Mouse (Mus musculus): ENCODE measurements at regions not wholly inside any gene's neighbourhood (a gene's known extent, or its start where the extent isn't known, plus 50 kb on each side); places are given as distances from the start of the nearest gene placed in this dataset.

DNA sequence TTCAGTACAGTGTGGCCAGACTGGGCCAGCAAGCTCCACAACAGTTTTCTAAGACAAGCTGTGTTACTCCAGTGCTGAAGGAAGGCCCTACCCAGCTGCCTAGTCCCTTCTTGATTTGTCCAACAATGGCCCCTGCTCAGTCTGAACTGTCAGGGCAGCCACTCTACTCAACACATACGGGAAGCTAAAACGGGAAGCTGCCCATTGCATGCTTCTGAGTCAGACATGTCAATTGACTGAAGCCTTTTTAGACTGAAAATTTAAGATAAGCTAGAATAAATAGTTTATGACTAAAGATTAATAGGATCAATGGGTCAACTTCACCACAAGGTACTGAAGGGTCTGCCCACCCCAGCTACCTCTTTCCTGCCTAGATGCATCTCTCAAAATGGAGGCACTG, 181.4 kb upstream of the Cdyl start:
- no peaks in the 10 kb centered on the region for H3K27me3 ChIP-seq (ENCODE audit: control insufficient read depth, insufficient read depth, low read length)
- 59% methylated on average over 2 of the region's 2 CpGs for WGBS
- no peak for DNase-seq (ENCODE audit: low read depth in 1 of 2, low spot score in 2 of 2)
- no peak overlapping the region for H3K27ac ChIP-seq (ENCODE audit: insufficient read depth, low read length)
- H3K4me3 ChIP-seq (ENCODE audit: extremely low read depth, insufficient read depth, insufficient read length), result no peak overlapping the region
- TF ChIP-seq POLR2A (IDR thresholded peaks at IDR 0.05; ENCODE audit: low read depth, low read length), result no peak
- no peak for TF ChIP-seq CTCF (IDR thresholded peaks at IDR 0.05; ENCODE audit: extremely low read depth, insufficient read depth, insufficient read length, insufficient replicate concordance)
- H3K36me3 ChIP-seq (ENCODE audit: control insufficient read depth, insufficient read depth, low read length), result no peaks in the 10 kb centered on the region
- H3K4me1 ChIP-seq (ENCODE audit: control insufficient read depth, insufficient read depth, insufficient read length), result no peaks in the 10 kb centered on the region

DNA sequence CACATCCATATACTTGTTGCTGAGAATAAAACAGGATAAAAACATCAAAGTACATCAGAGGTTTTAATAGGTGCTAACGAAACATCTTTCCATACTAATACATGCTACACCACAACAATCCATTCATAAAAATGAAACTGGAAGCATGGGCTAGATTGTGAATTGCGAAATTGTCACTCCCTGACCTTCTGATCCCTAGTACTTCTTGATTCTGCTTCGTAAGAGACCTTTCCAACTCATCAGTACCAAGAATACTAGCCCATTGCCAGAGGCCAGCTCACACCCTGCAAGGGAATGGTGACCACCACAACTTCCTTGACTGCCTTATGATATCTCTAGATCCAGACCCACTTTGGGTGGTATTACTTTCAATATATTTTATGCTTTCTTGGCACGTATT, 177.3 kb upstream of the Cdyl start:
- DNase-seq (ENCODE audit: low read depth in 1 of 2, low spot score in 2 of 2), result no peak
- Histone ChIP-seq H3K36me3 (ENCODE audit: control insufficient read depth, insufficient read depth, low read length) (no peaks in the 10 kb centered on the region), H3K4me1 (ENCODE audit: control insufficient read depth, insufficient read depth, insufficient read length) (no peaks in the 10 kb centered on the region), H3K27ac (ENCODE audit: insufficient read depth, low read length) (no peak overlapping the region), H3K4me3 (ENCODE audit: extremely low read depth, insufficient read depth, insufficient read length) (no peak overlapping the region), H3K27me3 (ENCODE audit: control insufficient read depth, insufficient read depth, low read length) (no peaks in the 10 kb centered on the region)
- TF ChIP-seq POLR2A (IDR thresholded peaks at IDR 0.05; ENCODE audit: low read depth, low read length), result no peak
- no peak for TF ChIP-seq CTCF (IDR thresholded peaks at IDR 0.05; ENCODE audit: extremely low read depth, insufficient read depth, insufficient read length, insufficient replicate concordance)
- 81% methylated on average over 4 of the region's 4 CpGs for WGBS

DNA sequence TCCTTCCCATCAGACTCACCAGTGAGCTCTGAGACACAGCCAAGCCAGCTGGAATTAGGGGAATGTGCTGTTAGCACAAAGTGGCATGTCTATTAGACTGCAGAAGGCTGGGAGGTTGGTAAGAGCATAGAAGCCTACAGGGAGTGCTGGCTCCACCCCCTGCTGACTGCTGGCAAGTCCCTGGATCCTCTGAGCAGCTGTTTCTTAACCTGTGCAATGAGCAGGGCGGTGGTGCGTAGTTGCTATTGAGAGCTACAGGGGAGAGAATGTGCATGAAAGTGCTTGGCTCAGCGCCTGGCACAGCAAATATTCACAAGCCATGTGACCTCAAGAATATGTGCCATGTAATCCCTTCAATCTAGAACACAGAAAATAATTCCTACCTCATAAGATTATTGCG, 173.5 kb upstream of the Cdyl start:
- no peak for TF ChIP-seq POLR2A (IDR thresholded peaks at IDR 0.05; ENCODE audit: low read depth, low read length)
- no peak for TF ChIP-seq CTCF (IDR thresholded peaks at IDR 0.05; ENCODE audit: extremely low read depth, insufficient read depth, insufficient read length, insufficient replicate concordance)
- Histone ChIP-seq H3K27ac (ENCODE audit: insufficient read depth, low read length) (no peak overlapping the region), H3K4me1 (ENCODE audit: control insufficient read depth, insufficient read depth, insufficient read length) (no peaks in the 10 kb centered on the region), H3K36me3 (ENCODE audit: control insufficient read depth, insufficient read depth, low read length) (no peaks in the 10 kb centered on the region), H3K27me3 (ENCODE audit: control insufficient read depth, insufficient read depth, low read length) (no peaks in the 10 kb centered on the region), H3K4me3 (ENCODE audit: extremely low read depth, insufficient read depth, insufficient read length) (no peak overlapping the region)
- DNase-seq (ENCODE audit: low read depth in 1 of 2, low spot score in 2 of 2), result no peak
- WGBS, result 85% methylated on average over 4 of the region's 4 CpGs

DNA sequence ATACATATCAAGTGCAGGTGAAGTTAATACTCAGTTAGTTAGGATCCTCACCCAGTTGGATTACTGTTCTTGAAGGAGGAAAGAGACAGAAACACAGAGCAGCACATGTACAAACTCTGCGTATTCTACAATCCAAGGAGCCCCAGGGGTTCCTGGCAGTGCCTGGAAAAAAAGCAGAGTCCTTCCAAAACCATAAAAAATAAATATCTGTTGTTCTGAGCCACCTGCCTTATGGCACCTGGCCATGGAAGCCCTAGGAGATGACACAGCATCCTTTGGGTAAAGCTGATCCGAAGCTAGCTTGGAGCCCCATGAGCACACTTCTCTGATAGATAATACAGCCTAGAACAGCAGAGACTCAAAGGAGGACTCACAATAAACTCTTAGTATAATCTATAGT, 159.9 kb upstream of the Cdyl start:
- DNase-seq (ENCODE audit: low read depth in 1 of 2, low spot score in 2 of 2), result no peak
- H3K4me3 ChIP-seq (ENCODE audit: extremely low read depth, insufficient read depth, insufficient read length), result no peak overlapping the region
- no peaks in the 10 kb centered on the region for H3K4me1 ChIP-seq (ENCODE audit: control insufficient read depth, insufficient read depth, insufficient read length)
- 93% methylated on average over 2 of the region's 2 CpGs for WGBS
- no peaks in the 10 kb centered on the region for H3K36me3 ChIP-seq (ENCODE audit: control insufficient read depth, insufficient read depth, low read length)
- no peaks in the 10 kb centered on the region for H3K27me3 ChIP-seq (ENCODE audit: control insufficient read depth, insufficient read depth, low read length)
- no peak for TF ChIP-seq POLR2A (IDR thresholded peaks at IDR 0.05; ENCODE audit: low read depth, low read length)
- no peak for TF ChIP-seq CTCF (IDR thresholded peaks at IDR 0.05; ENCODE audit: extremely low read depth, insufficient read depth, insufficient read length, insufficient replicate concordance)
- H3K27ac ChIP-seq (ENCODE audit: insufficient read depth, low read length), result no peak overlapping the region

DNA sequence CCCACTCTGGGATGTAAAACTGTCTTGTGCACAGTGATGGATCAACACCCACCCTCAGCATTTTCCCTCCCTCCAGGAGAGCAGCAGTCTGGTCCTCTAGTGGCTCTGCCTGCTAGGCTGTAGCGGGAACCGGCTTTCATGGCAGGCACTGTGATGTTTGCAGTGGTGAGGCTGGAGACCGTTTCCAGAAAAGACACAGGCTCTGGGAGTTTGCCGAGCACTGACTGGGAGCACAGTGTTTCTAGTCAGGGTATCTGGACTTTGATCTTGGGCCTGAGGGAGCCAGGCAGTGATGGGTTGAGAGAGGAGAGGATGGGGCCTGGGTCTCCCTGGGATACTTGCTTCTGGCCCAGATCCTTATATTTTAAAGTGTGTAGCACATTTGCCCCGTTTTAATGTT, 158.7 kb upstream of the Cdyl start:
- TF ChIP-seq POLR2A (IDR thresholded peaks at IDR 0.05; ENCODE audit: low read depth, low read length), result no peak
- no peak for TF ChIP-seq CTCF (IDR thresholded peaks at IDR 0.05; ENCODE audit: extremely low read depth, insufficient read depth, insufficient read length, insufficient replicate concordance)

DNA sequence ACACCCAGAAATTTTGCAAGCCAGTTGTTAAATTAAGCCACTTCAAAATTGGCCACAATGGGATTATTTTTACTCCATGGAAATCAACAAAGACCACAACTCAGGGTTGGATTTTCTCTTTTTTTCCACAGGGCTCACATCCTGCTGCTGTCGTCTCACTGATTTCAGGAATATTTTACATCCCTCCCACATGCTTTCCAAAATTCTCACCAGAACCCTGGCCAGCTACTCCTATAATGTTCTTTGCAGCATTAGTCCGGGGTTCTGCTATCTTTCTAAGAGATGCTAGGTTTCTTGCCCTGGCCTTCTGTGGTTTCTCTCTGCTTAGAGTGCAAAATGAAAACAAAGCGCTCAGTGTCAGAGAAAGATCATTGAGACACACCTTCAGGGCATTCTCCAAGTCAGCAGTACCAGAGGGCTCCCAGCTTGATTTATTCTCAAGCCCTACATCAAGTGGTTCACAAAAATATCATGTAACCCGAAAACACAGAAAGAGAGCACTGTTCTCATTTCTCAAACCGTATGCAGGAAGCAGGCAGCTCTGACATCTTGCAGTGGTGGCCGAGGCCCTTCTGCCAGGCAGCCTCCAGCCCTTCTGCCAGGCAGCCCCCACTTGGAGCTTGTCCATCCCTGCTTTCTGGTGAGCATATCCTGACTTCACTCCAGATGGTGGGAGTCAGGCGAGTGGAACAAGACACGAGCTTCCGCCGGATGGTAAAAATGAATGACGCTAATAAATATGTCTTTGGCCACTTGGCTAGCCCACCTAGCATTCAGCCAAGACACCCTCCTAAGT, 158.1 kb upstream of the Cdyl start:
- H3K4me1 ChIP-seq (ENCODE audit: control insufficient read depth, insufficient read depth, insufficient read length), result no peaks in the 10 kb centered on the region
- TF ChIP-seq CTCF (IDR thresholded peaks at IDR 0.05; ENCODE audit: extremely low read depth, insufficient read depth, insufficient read length, insufficient replicate concordance) (no peak), POLR2A (IDR thresholded peaks at IDR 0.05; ENCODE audit: low read depth, low read length) (no peak)
- 79% methylated on average over 11 of the region's 11 CpGs for WGBS
- no peaks in the 10 kb centered on the region for H3K27me3 ChIP-seq (ENCODE audit: control insufficient read depth, insufficient read depth, low read length)
- DNase-seq (ENCODE audit: low read depth in 1 of 2, low spot score in 2 of 2), result no peak
- H3K4me3 ChIP-seq (ENCODE audit: extremely low read depth, insufficient read depth, insufficient read length), result no peak overlapping the region
- H3K36me3 ChIP-seq (ENCODE audit: control insufficient read depth, insufficient read depth, low read length), result no peaks in the 10 kb centered on the region
- no peak overlapping the region for H3K27ac ChIP-seq (ENCODE audit: insufficient read depth, low read length)

More for the DNA sequence above, 158.7 kb upstream of the Cdyl start:
- WGBS, result 91% methylated on average over 5 of the region's 5 CpGs
- DNase-seq (ENCODE audit: low read depth in 1 of 2, low spot score in 2 of 2), result no peak
- H3K4me3 ChIP-seq (ENCODE audit: extremely low read depth, insufficient read depth, insufficient read length), result no peak overlapping the region
- no peaks in the 10 kb centered on the region for H3K27me3 ChIP-seq (ENCODE audit: control insufficient read depth, insufficient read depth, low read length)
- no peaks in the 10 kb centered on the region for H3K4me1 ChIP-seq (ENCODE audit: control insufficient read depth, insufficient read depth, insufficient read length)
- no peaks in the 10 kb centered on the region for H3K36me3 ChIP-seq (ENCODE audit: control insufficient read depth, insufficient read depth, low read length)
- no peak overlapping the region for H3K27ac ChIP-seq (ENCODE audit: insufficient read depth, low read length)

DNA sequence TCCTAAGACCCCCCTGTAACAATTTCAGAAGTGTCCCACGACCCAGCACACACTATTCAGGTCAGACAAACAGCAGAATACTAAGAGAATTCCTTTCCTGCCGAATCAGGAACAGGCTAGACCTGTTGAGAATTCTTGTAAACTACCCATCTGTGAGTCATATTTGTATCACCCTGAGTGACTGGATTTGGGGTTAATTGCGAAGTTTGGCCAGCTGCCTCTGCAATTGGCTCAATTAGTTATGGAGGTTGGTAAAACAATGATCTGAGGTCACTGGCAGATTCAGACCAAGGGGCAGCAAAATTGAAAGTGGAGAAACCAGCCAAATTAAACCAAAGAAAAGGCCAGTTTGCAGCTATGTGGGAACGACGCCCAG, 157.5 kb upstream of the Cdyl start:
- Histone ChIP-seq H3K4me1 (ENCODE audit: control insufficient read depth, insufficient read depth, insufficient read length) (no peaks in the 10 kb centered on the region), H3K4me3 (ENCODE audit: extremely low read depth, insufficient read depth, insufficient read length) (no peak overlapping the region), H3K27ac (ENCODE audit: insufficient read depth, low read length) (no peak overlapping the region), H3K27me3 (ENCODE audit: control insufficient read depth, insufficient read depth, low read length) (no peaks in the 10 kb centered on the region), H3K36me3 (ENCODE audit: control insufficient read depth, insufficient read depth, low read length) (no peaks in the 10 kb centered on the region)
- 73% methylated on average over 5 of the region's 5 CpGs for WGBS
- DNase-seq (ENCODE audit: low read depth in 1 of 2, low spot score in 2 of 2), result no peak
- TF ChIP-seq CTCF (IDR thresholded peaks at IDR 0.05; ENCODE audit: extremely low read depth, insufficient read depth, insufficient read length, insufficient replicate concordance), result no peak
- TF ChIP-seq POLR2A (IDR thresholded peaks at IDR 0.05; ENCODE audit: low read depth, low read length), result no peak

Data from spleen, adult 2 months (tissue).